Mouse (Mus musculus) midbrain, postnatal 0 days (tissue): Measurements from ENCODE around the gene Lrrc58. TPM values are rescaled to one million over a fixed set of nuclear protein-coding genes. Genes with fewer than 3 reads are reported as not detected.
A peak's percentile ranks its signal among the peaks of the same experiment; 100 is the strongest.

ENCODE experiments used
- ATAC-seq: fragments of 200-750 bp; cut with Nextera tagmentation; 2 replicates; pipeline ENCODE4 v1.8.0; 2017; ENCODE audit warnings: moderate number of reproducible peaks, mild to moderate bottlenecking, moderate TSS enrichment, moderate library complexity; ENCODE audit not compliant: low FRiP score
- DNase-seq: peaks from one replicate; pipeline ENCODE4 v3.0.0-alpha.2; 2015; ENCODE audit warnings: low spot score
- H3K27ac ChIP-seq: fragments of 300-500 bp; sonication (generic); 2 replicates; pipeline ENCODE4 v1.5.1; 2014; ENCODE audit warnings: low read depth, mild to moderate bottlenecking, low read length, mixed read lengths
- H3K27me3 ChIP-seq: fragments of 300-500 bp; sonication (generic); 2 replicates; pipeline ENCODE4 v1.6.1; 2014; ENCODE audit warnings: low read length, control low read depth, mixed read lengths; ENCODE audit not compliant: insufficient read depth
- H3K36me3 ChIP-seq: fragments of 300-500 bp; sonication (generic); 2 replicates; pipeline ENCODE4 v1.6.1; 2014; ENCODE audit warnings: low read length, control low read depth, mixed read lengths; ENCODE audit not compliant: insufficient read depth
- H3K4me1 ChIP-seq: fragments of 300-500 bp; sonication (generic); 2 replicates; pipeline ENCODE4 v1.6.1; 2014; ENCODE audit warnings: mild to moderate bottlenecking, control low read depth, antibody characterized with exemption, low read length, mixed read lengths; ENCODE audit not compliant: insufficient read depth
- H3K4me2 ChIP-seq: fragments of 300-500 bp; sonication (generic); 2 replicates; pipeline ENCODE4 v1.6.1; 2014; ENCODE audit warnings: low read depth, mild to moderate bottlenecking, low read length, mixed read lengths; ENCODE audit not compliant: poor library complexity, severe bottlenecking
- H3K4me3 ChIP-seq: fragments of 300-500 bp; sonication (generic); 2 replicates; pipeline ENCODE4 v1.5.1; 2014; ENCODE audit warnings: low read depth, mild to moderate bottlenecking, low read length, moderate library complexity
- H3K9ac ChIP-seq: fragments of 300-500 bp; sonication (generic); replicated peaks from 2 replicates; pipeline ENCODE4 v1.6.1; 2014; ENCODE audit warnings: mild to moderate bottlenecking, low read length, moderate library complexity, mixed read lengths; ENCODE audit not compliant: poor library complexity, severe bottlenecking
- H3K9me3 ChIP-seq: fragments of 300-500 bp; sonication (generic); 2 replicates; pipeline ENCODE4 v1.6.1; 2016; ENCODE audit warnings: low read length, control low read depth
- CTCF ChIP-seq: IDR thresholded peaks from 2 replicates; pipeline ENCODE4 v1.5.1; 2016; ENCODE audit warnings: antibody characterized with exemption, mild to moderate bottlenecking
- WGBS: fragments of 180-500 bp; shearing (Covaris S2); extraction: QIAGEN DNeasy Blood & Tissue Kit; methylation state at CpG from one replicate; pipeline ENCODE4 v1.1.7; 2014; 5-methylcytosine and 5-hydroxymethylcytosine counted together
- polyA plus RNA-seq: library from polyadenylated mRNA; unstranded; fragments of >200 nt; fragmentation: Nextera tagmentation; extraction: Ambion mirVana; gene quantifications from 2 replicates; pipeline ENCODE4 v1.2.1, GENCODE M21; 2015
- total RNA-seq: library from RNA; depleted of rRNA; stranded (reverse); fragments of >200 nt; gene quantifications from 2 replicates; pipeline ENCODE4 v1.2.3, GENCODE M21; 2014; rRNA removed

The Lrrc58 gene
- total RNA-seq (88.2 and 106 TPM in 2 replicates), polyA plus RNA-seq (40.7 and 46.1 TPM in 2 replicates)

- no peaks in the 10 kb centered on the region for H3K9me3 ChIP-seq
- WGBS, result under 1% methylated on average over 82 of the region's 86 CpGs
- H3K4me3 ChIP-seq, result peak within 1 kb of the TSS; percentile 73
- no peaks in the 10 kb centered on the region for H3K27me3 ChIP-seq
- no peaks in the 10 kb centered on the region for H3K36me3 ChIP-seq
- ATAC-seq (peak; percentile 96), DNase-seq (peak; percentile 88)
- H3K4me1 ChIP-seq, result peaks cover 17% of the 10 kb centered on the region
- H3K9ac ChIP-seq, result peak within 1 kb of the TSS; percentile 98
- no peak for TF ChIP-seq CTCF
- peak within 1 kb of the TSS; percentile 69 for H3K4me2 ChIP-seq
- peak within 1 kb of the TSS; percentile 99 for H3K27ac ChIP-seq
These were observed at the start of gene Lrrc58 for GRCm38 (mm10) chr16:37867791-37868505. Gene Lrrc58, plus strand, starts transcription at chr16:37868389.

- ATAC-seq, result no peak
- Histone ChIP-seq H3K27me3 (no peaks in the 10 kb centered on the region), H3K27ac (no peak overlapping the region), H3K4me1 (no peaks in the 10 kb centered on the region), H3K9ac (no peak overlapping the region), H3K9me3 (no peaks in the 10 kb centered on the region), H3K36me3 (peaks cover 6% of the 10 kb centered on the region), H3K4me3 (no peak overlapping the region), H3K4me2 (no peak overlapping the region)
- peak; percentile 80 for DNase-seq
- WGBS, result 82% methylated on average over 5 of the region's 5 CpGs
- TF ChIP-seq CTCF, result no peak
These were observed 44.2 kb upstream of the Lrrc58 start for GRCm38 (mm10) chr16:37823949-37824348.

DNA sequence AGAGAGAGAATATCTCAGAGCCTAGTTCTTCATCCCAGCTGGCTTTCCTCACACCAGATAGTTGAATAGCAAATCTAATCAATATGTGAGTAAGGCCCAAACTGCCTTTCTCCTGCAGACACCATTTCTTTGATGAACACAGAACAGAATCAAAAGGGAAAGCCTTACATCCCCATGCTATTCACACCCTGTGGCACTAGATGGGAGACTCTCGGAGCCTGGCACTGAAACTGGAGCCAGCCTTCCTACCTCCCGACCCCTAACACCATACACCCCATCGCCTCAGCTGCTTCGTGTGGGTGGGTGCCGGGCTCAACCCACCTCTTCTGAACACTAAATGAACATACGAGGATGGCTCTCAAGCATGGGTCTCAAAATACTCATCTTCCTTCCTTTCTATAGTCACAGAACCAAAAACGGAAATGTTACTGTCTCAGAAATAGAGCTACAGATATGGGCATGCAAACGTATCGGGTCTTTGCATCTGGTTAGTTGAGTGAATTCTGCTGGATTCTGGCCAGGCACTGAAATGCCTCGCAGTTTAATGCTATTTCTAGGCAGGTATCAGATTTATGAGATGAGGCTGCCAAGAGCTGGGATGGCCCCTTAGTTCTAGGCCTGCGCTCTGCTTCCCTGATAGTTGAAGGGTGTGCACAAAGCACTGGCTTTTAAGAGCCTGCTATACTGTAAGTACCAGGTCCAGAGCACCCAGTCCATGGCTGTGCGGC is 43.2 kb upstream of the Lrrc58 start:
- Histone ChIP-seq H3K27me3 (no peaks in the 10 kb centered on the region), H3K4me3 (no peak overlapping the region), H3K27ac (no peak overlapping the region), H3K36me3 (peaks cover 9% of the 10 kb centered on the region), H3K9me3 (no peaks in the 10 kb centered on the region), H3K4me2 (no peak overlapping the region), H3K9ac (no peak overlapping the region), H3K4me1 (no peaks in the 10 kb centered on the region)
- WGBS, result 95% methylated on average over 12 of the region's 12 CpGs
- TF ChIP-seq CTCF, result no peak
- ATAC-seq (no peak), DNase-seq (no peak)

- peaks cover 9% of the 10 kb centered on the region for H3K36me3 ChIP-seq
- H3K4me2 ChIP-seq, result no peak overlapping the region
- ATAC-seq, result no peak
- no peaks in the 10 kb centered on the region for H3K4me1 ChIP-seq
- H3K9ac ChIP-seq, result no peak overlapping the region
- WGBS, result 97% methylated on average over 3 of the region's 3 CpGs
- no peak for DNase-seq
- TF ChIP-seq CTCF, result no peak
- no peaks in the 10 kb centered on the region for H3K27me3 ChIP-seq
- no peaks in the 10 kb centered on the region for H3K9me3 ChIP-seq
- H3K4me3 ChIP-seq, result no peak overlapping the region
- H3K27ac ChIP-seq, result no peak overlapping the region
These were observed 41.9 kb upstream of the Lrrc58 start for GRCm38 (mm10) chr16:37826286-37826685.

DNA sequence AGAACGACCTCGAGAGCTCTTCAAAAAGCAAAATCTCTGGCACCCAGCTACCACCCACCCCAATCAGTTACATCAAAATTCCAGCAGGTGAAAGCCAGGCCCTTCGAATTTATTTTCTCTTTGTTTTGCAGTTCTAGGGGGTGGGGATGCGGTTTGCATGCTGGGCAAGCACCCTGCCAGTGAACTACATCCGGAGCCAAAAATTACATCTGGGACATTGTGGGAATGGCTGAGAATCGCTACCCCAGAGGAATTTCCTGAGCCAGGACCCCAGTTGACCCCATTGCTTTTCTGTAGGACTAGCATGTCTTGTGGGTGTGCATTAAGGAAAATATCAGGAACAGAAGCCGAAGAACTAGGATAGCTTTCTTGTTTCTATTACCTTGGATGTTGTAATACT is 37.1 kb upstream of the Lrrc58 start:
- Histone ChIP-seq H3K4me3 (no peak overlapping the region), H3K27ac (no peak overlapping the region), H3K9ac (no peak overlapping the region), H3K27me3 (no peaks in the 10 kb centered on the region), H3K4me1 (no peaks in the 10 kb centered on the region), H3K36me3 (peaks cover 9% of the 10 kb centered on the region), H3K4me2 (no peak overlapping the region), H3K9me3 (no peaks in the 10 kb centered on the region)
- 79% methylated on average over 7 of the region's 7 CpGs for WGBS
- no peak for TF ChIP-seq CTCF
- no peak for ATAC-seq
- DNase-seq, result no peak

DNA sequence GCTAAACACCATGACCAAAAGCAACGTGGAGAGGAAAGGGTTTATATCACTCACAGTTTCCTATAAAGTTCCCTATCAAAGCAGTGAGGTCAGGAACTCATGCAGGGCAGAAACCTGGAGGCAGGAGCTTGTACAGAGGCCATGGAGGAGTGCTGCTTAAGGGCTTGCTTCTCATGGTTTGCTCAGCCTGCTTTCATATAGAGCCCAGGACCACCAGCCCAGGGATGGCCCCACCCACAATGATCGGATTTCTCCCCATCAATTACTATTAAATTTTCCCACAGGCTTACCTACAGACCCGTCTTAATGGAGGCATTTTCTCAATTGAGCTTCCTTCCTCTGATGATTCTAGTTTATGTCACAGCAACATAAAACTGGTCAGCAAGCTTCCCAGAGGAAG is 30.6 kb upstream of the Lrrc58 start:
- Histone ChIP-seq H3K27ac (no peak overlapping the region), H3K4me2 (no peak overlapping the region), H3K4me3 (no peak overlapping the region), H3K27me3 (no peaks in the 10 kb centered on the region), H3K9me3 (no peaks in the 10 kb centered on the region), H3K4me1 (no peaks in the 10 kb centered on the region), H3K36me3 (no peaks in the 10 kb centered on the region), H3K9ac (no peak overlapping the region)
- no peak for ATAC-seq
- WGBS, result 77% methylated on average over 3 of the region's 3 CpGs
- DNase-seq, result no peak
- TF ChIP-seq CTCF, result no peak
